Mouse (Mus musculus) CH12.LX (cell line): ENCODE results near the gene Hagh. TPM values are rescaled to one million over a fixed set of nuclear protein-coding genes. Genes with fewer than 3 reads are reported as not detected.
A peak's percentile ranks its signal among the peaks of the same experiment; 100 is the strongest.

ENCODE experiments used
- DNase-seq: peaks from one replicate; pipeline ENCODE4 v3.0.0-alpha.2; 2013; ENCODE audit errors: extremely low read depth
- H3K27ac ChIP-seq: 2 replicates; pipeline ENCODE4 v1.5.1; 2012; ENCODE audit warnings: low read depth, mild to moderate bottlenecking, control low read depth, moderate library complexity; ENCODE audit not compliant: insufficient read depth
- H3K27me3 ChIP-seq: replicated peaks from 2 replicates; pipeline ENCODE3; 2012; ENCODE audit warnings: inconsistent platforms
- H3K36me3 ChIP-seq, 2 experiments: replicated peaks in 1 of 2; 2 replicates each; pipeline versions ENCODE3 to v1.6.1; 2012; ENCODE audit warnings: inconsistent platforms in 1 of 2, low read length in 1 of 2, mild to moderate bottlenecking in 1 of 2, mixed read lengths in 1 of 2, moderate library complexity in 1 of 2; ENCODE audit not compliant: control insufficient read depth in 1 of 2, insufficient read depth in 1 of 2
- H3K4me1 ChIP-seq, 2 experiments: 2 replicates each; pipeline ENCODE4 v1.6.1; 2012; ENCODE audit warnings: inconsistent platforms in 1 of 2, moderate library complexity in 1 of 2; ENCODE audit not compliant: insufficient read depth in 2 of 2, control insufficient read depth in 1 of 2
- H3K4me2 ChIP-seq: 2 replicates; pipeline ENCODE4 v1.6.1; 2012; ENCODE audit warnings: low read depth, mild to moderate bottlenecking, control low read depth; ENCODE audit not compliant: poor library complexity, insufficient read depth, severe bottlenecking
- H3K4me3 ChIP-seq, 3 experiments: fragments of 150-350 bp in 1 of 3; sonication (generic) in 1 of 3; replicated peaks in 1 of 3; 2 replicates each; pipeline versions ENCODE3 to v1.5.1; 2011 to 2012; ENCODE audit warnings: low read depth in 2 of 3, low read length in 2 of 3, mild to moderate bottlenecking in 2 of 3, moderate library complexity in 2 of 3, control low read depth in 1 of 3, improper control_type of control experiment in 1 of 3, inconsistent platforms in 1 of 3, mixed read lengths in 1 of 3; ENCODE audit not compliant: poor library complexity in 1 of 3
- H3K79me2 ChIP-seq: replicated peaks from 2 replicates; pipeline ENCODE4 v1.6.1; 2012; ENCODE audit warnings: mild to moderate bottlenecking, moderate library complexity; ENCODE audit not compliant: control insufficient read depth, poor library complexity, insufficient read depth, severe bottlenecking; ENCODE audit errors: extremely low read depth
- H3K9ac ChIP-seq: 2 replicates; pipeline ENCODE4 v1.6.1; 2012; ENCODE audit warnings: low read depth, mild to moderate bottlenecking, control low read depth, moderate library complexity; ENCODE audit not compliant: insufficient read depth
- H3K9me3 ChIP-seq: replicated peaks from 2 replicates; pipeline ENCODE3; 2012; ENCODE audit warnings: low read length, inconsistent platforms, mixed read lengths
- BHLHE40 ChIP-seq: IDR thresholded peaks from 2 replicates; pipeline ENCODE4 v1.6.1; 2011; ENCODE audit warnings: mild to moderate bottlenecking, low read depth, low read length, improper control_type of control experiment
- CHD1 ChIP-seq: IDR thresholded peaks from 2 replicates; pipeline ENCODE4 v1.6.1; 2012; ENCODE audit warnings: low read depth, low read length, improper control_type of control experiment, inconsistent platforms
- CHD2 ChIP-seq: IDR thresholded peaks from 2 replicates; pipeline ENCODE4 v1.6.1; 2011; ENCODE audit warnings: low read length, improper control_type of control experiment
- CTCF ChIP-seq, 2 experiments: IDR thresholded peaks in 1 of 2; conservative IDR thresholded peaks in 1 of 2; 2 replicates each; pipeline ENCODE4 v1.5.1; 2011 to 2012; ENCODE audit warnings: low read depth in 2 of 2, low read length in 2 of 2, improper control_type of control experiment in 1 of 2, inconsistent platforms in 1 of 2, mild to moderate bottlenecking in 1 of 2, moderate library complexity in 1 of 2
- E2F4 ChIP-seq: IDR thresholded peaks from 2 replicates; pipeline ENCODE4 v1.6.1; 2011; ENCODE audit warnings: low read depth, low read length, improper control_type of control experiment; ENCODE audit not compliant: insufficient replicate concordance
- ELF1 ChIP-seq: IDR thresholded peaks from 2 replicates; pipeline ENCODE4 v1.6.1; 2014; ENCODE audit warnings: low read depth, mild to moderate bottlenecking, inconsistent platforms, low read length, improper control_type of control experiment
- EP300 ChIP-seq: IDR thresholded peaks from 2 replicates; pipeline ENCODE4 v1.6.1; 2011; ENCODE audit warnings: low read length, improper control_type of control experiment
- ETS1 ChIP-seq: conservative IDR thresholded peaks from 2 replicates; pipeline ENCODE4 v1.6.1; 2012; ENCODE audit warnings: low read depth, mild to moderate bottlenecking, inconsistent platforms, low read length, improper control_type of control experiment, moderate library complexity
- GABPA ChIP-seq: IDR thresholded peaks from 2 replicates; pipeline ENCODE4 v1.6.1; 2012; ENCODE audit warnings: low read depth, low read length, improper control_type of control experiment, inconsistent platforms; ENCODE audit not compliant: insufficient replicate concordance
- HCFC1 ChIP-seq: IDR thresholded peaks from 2 replicates; pipeline ENCODE4 v1.6.1; 2012; ENCODE audit warnings: low read depth, mild to moderate bottlenecking, inconsistent platforms, low read length, improper control_type of control experiment
- IRF4 ChIP-seq: IDR thresholded peaks from 2 replicates; pipeline ENCODE4 v1.6.1; 2014; ENCODE audit warnings: low read depth, mild to moderate bottlenecking, inconsistent platforms, low read length, improper control_type of control experiment
- JUN ChIP-seq: IDR thresholded peaks from 2 replicates; pipeline ENCODE4 v1.6.1; 2011; ENCODE audit warnings: low read depth, mild to moderate bottlenecking, low read length, improper control_type of control experiment, moderate library complexity; ENCODE audit not compliant: insufficient read depth
- JUND ChIP-seq: conservative IDR thresholded peaks from 2 replicates; pipeline ENCODE4 v1.6.1; 2011; ENCODE audit warnings: low read depth, low read length, improper control_type of control experiment
- KAT2A ChIP-seq: IDR thresholded peaks from 2 replicates; pipeline ENCODE4 v1.6.1; 2012; ENCODE audit warnings: low read length, improper control_type of control experiment, inconsistent platforms; ENCODE audit not compliant: insufficient replicate concordance
- MAFK ChIP-seq: IDR thresholded peaks from 2 replicates; pipeline ENCODE4 v1.6.1; 2011; ENCODE audit warnings: low read length, improper control_type of control experiment; ENCODE audit not compliant: insufficient replicate concordance
- MAX ChIP-seq: IDR thresholded peaks from 2 replicates; pipeline ENCODE4 v1.6.1; 2011; ENCODE audit warnings: low read length, improper control_type of control experiment
- MAZ ChIP-seq: IDR thresholded peaks from 2 replicates; pipeline ENCODE4 v1.6.1; 2012; ENCODE audit warnings: low read depth, mild to moderate bottlenecking, inconsistent platforms, low read length, improper control_type of control experiment, moderate library complexity
- MEF2A ChIP-seq: IDR thresholded peaks from 2 replicates; pipeline ENCODE4 v1.6.1; 2014; ENCODE audit warnings: low read depth, mild to moderate bottlenecking, inconsistent platforms, low read length, improper control_type of control experiment, borderline replicate concordance
- MXI1 ChIP-seq: IDR thresholded peaks from 2 replicates; pipeline ENCODE4 v1.6.1; 2011; ENCODE audit warnings: mild to moderate bottlenecking, low read depth, low read length, improper control_type of control experiment
- MYC ChIP-seq: IDR thresholded peaks from 2 replicates; pipeline ENCODE4 v1.6.1; 2011; ENCODE audit warnings: low read depth, mild to moderate bottlenecking, improper control_type of control experiment, low read length
- NELFE ChIP-seq: IDR thresholded peaks from 2 replicates; pipeline ENCODE4 v1.6.1; 2011; ENCODE audit warnings: low read depth, low read length, improper control_type of control experiment
- NRF1 ChIP-seq: IDR thresholded peaks from 2 replicates; pipeline ENCODE4 v1.6.1; 2014; ENCODE audit warnings: low read depth, mild to moderate bottlenecking, inconsistent platforms, low read length, improper control_type of control experiment, moderate library complexity
- PAX5 ChIP-seq: IDR thresholded peaks from 2 replicates; pipeline ENCODE4 v1.6.1; 2012; ENCODE audit warnings: low read length, inconsistent platforms, mixed read lengths
- POLR2A ChIP-seq: IDR thresholded peaks from 2 replicates; pipeline ENCODE4 v1.6.1; 2011; ENCODE audit warnings: low read depth, mild to moderate bottlenecking, improper control_type of control experiment, low read length
- POLR2AphosphoS2 ChIP-seq: IDR thresholded peaks from 2 replicates; pipeline ENCODE4 v1.6.1; 2011; ENCODE audit warnings: low read depth, low read length, improper control_type of control experiment
- RAD21 ChIP-seq: IDR thresholded peaks from 2 replicates; pipeline ENCODE4 v1.6.1; 2011; ENCODE audit warnings: low read depth, mild to moderate bottlenecking, low read length, improper control_type of control experiment, moderate library complexity
- SIN3A ChIP-seq: IDR thresholded peaks from 2 replicates; pipeline ENCODE4 v1.6.1; 2012; ENCODE audit warnings: low read length, improper control_type of control experiment, inconsistent platforms
- SMC3 ChIP-seq: IDR thresholded peaks from 2 replicates; pipeline ENCODE4 v1.6.1; 2011; ENCODE audit warnings: low read depth, low read length, improper control_type of control experiment
- TBP ChIP-seq: conservative IDR thresholded peaks from 2 replicates; pipeline ENCODE4 v1.6.1; 2011; ENCODE audit warnings: low read depth, low read length, improper control_type of control experiment
- TCF12 ChIP-seq: IDR thresholded peaks from 2 replicates; pipeline ENCODE4 v1.6.1; 2014; ENCODE audit warnings: low read depth, mild to moderate bottlenecking, inconsistent platforms, low read length, improper control_type of control experiment
- UBTF ChIP-seq: IDR thresholded peaks from 2 replicates; pipeline ENCODE4 v1.6.1; 2012; ENCODE audit warnings: low read depth, mild to moderate bottlenecking, inconsistent platforms, low read length, improper control_type of control experiment, moderate library complexity
- USF1 ChIP-seq: IDR thresholded peaks from 2 replicates; pipeline ENCODE4 v1.6.1; 2014; ENCODE audit warnings: low read depth, mild to moderate bottlenecking, inconsistent platforms, low read length, improper control_type of control experiment
- USF2 ChIP-seq: conservative IDR thresholded peaks from 2 replicates; pipeline ENCODE4 v1.6.1; 2011; ENCODE audit warnings: low read depth, low read length, improper control_type of control experiment
- ZC3H11A ChIP-seq: IDR thresholded peaks from 2 replicates; pipeline ENCODE4 v1.6.1; 2012; ENCODE audit warnings: low read depth, mild to moderate bottlenecking, inconsistent platforms, low read length, improper control_type of control experiment
- ZKSCAN1 ChIP-seq: IDR thresholded peaks from 2 replicates; pipeline ENCODE4 v1.6.1; 2012; ENCODE audit warnings: low read depth, inconsistent platforms, low read length, improper control_type of control experiment, borderline replicate concordance
- ZMIZ1 ChIP-seq: IDR thresholded peaks from 2 replicates; pipeline ENCODE4 v1.6.1; 2012; ENCODE audit warnings: low read depth, mild to moderate bottlenecking, inconsistent platforms, low read length, improper control_type of control experiment
- ZNF384 ChIP-seq: IDR thresholded peaks from 2 replicates; pipeline ENCODE4 v1.6.1; 2012; ENCODE audit warnings: low read depth, low read length, improper control_type of control experiment, inconsistent platforms
- dilution Hi-C: fragments of 300-500 bp; cut with MboI; formaldehyde crosslinking; loops from 2 replicates; pipeline ENCODE4 v1.14.3; 2020; ENCODE audit warnings: low sequenced_read_pairs; ENCODE audit not compliant: extremely low pct_unique_long_range_greater_than_20kb, extremely low pct_ligation_motif_present
- in situ Hi-C: fragments of 300-500 bp; cut with MboI; formaldehyde crosslinking; loops from 3 replicates; pipeline ENCODE4 v1.14.3; 2019; ENCODE audit warnings: low sequenced_read_pairs, low pct_ligation_motif_present, low pct_unique_long_range_greater_than_20kb, mixed read lengths
- polyA plus RNA-seq: library from polyadenylated mRNA; unstranded; fragments of >175 nt; gene quantifications from 2 replicates; pipeline ENCODE4 v1.2.1, GENCODE M21; 2012; ENCODE audit warnings: low read depth; ENCODE audit not compliant: insufficient read length
- total RNA-seq, 2 experiments: library from RNA; depleted of rRNA; stranded (reverse); fragments of 300-350 nt in 1 of 2; fragments of >200 nt in 1 of 2; gene quantifications; 2 replicates each; pipeline ENCODE4 v1.2.3; 2012 to 2014

Hagh gene
- total and polyA plus RNA-seq, 3 experiments, result 18.9 to 31.0 (median 27.3) TPM

DNA sequence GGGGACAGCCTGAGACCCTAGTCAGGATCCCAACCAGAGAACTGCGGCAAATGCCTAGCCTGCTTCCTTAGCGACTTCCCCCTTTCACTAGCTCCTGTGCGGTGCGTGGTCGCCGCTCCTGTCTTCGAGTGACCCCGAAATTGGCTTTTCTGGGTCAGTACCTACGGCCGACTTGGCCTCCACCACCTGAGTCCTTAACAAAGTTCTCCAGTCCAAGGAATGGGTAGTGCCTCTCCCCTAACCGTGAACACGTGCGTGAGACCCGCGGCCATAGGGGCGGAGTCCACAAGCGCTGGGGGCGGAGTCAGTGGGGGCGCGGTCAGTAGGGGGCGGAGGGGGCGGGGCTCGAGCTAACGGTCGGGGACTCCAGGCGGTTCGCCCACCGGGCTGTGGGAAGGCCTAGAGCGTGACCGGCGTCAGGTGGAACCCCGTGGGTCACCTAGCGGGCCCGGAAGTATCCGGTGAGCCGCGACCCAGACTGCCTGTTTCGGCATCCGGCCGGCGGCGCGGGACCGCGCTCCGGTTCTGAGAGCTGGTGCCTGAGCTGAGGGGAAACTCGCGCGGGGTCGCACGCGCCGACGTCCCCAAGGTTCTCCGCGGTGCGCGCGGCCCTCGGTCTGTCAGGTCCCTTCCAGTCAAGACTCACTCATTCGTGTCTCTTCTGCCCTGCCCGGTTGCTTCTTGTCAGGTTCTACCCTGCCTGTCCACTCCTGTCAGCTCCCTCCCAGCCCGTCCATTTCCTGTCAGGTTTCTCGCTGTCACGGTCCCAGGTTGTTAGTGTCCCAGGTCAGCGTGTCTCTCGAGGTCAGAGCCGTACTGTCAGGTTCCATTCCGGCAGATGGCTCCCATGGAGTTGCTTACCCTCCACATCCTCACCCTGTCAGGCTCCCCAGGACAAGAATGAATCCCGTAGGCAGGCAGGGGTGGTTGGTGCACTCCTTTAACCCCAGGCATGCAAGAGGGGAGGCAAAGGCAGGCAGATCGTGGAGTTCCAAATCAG, 35.7 kb upstream of the Hagh start, which contains the start of gene Meiob:
Gene Meiob, plus strand, starts transcription at position 338 of the 1,000 bp plus-strand sequence.
- peak; percentile 67 for DNase-seq
- H3K4me3 ChIP-seq, result peak within 1 kb of the TSS; percentile 60 to 74 (median 64)
- H3K9ac ChIP-seq, result 0 out of 2 replicates have a peak within 1 kb of the TSS, but pooled peaks have one; percentile 8
- no peaks in the 10 kb centered on the region for H3K9me3 ChIP-seq
- in situ Hi-C loops (no loop called here), dilution Hi-C loops (no loop called here)
- H3K79me2 ChIP-seq, result no peaks in the 10 kb centered on the region
- H3K4me2 ChIP-seq, result peak within 1 kb of the TSS; percentile 44; the same call in 1 of the 2 replicates
- no peaks in the 10 kb centered on the region for H3K36me3 ChIP-seq
- peaks cover 49% of the 10 kb centered on the region for H3K27me3 ChIP-seq
- H3K4me1 ChIP-seq, result peaks cover 0 to 6% of the 10 kb centered on the region in 2 experiments; a peak in 3 of 4 replicates
- no peak within 1 kb of the TSS for H3K27ac ChIP-seq
- no peak for TF ChIP-seq ZNF384
- TF ChIP-seq MAZ, result 0 out of 2 replicates have a peak, but pooled peaks have one; percentile 28
- no peak for TF ChIP-seq JUND
- peak; percentile 68; the same call in 1 of the 2 replicates for TF ChIP-seq POLR2AphosphoS2
- TF ChIP-seq GABPA, result no peak
- no peak for TF ChIP-seq CHD1
- TF ChIP-seq SIN3A, result peak; percentile 76
- TF ChIP-seq NELFE, result peak; percentile 83
- no peak for TF ChIP-seq PAX5
- peak; percentile 96 for TF ChIP-seq MYC
- TF ChIP-seq TCF12, result peak; percentile 53
- TF ChIP-seq USF1, result no peak; the same call in 1 of the 2 replicates
- no peak for TF ChIP-seq SMC3
- no peak for TF ChIP-seq E2F4
- TF ChIP-seq TBP, result 0 out of 2 replicates have a peak, but pooled peaks have one; percentile 44
- TF ChIP-seq EP300, result no peak
- TF ChIP-seq HCFC1, result 0 out of 2 replicates have a peak, but pooled peaks have one; percentile 10
- peak; percentile 31; the same call in 1 of the 2 replicates for TF ChIP-seq ZMIZ1
- TF ChIP-seq MEF2A, result no peak
- no peak for TF ChIP-seq CTCF (conservative IDR thresholded peaks at IDR 0.05 in 1 of 2, IDR thresholded peaks at IDR 0.05 in 1 of 2; ENCODE audit: low read depth in 2 of 2, low read length in 2 of 2)
- TF ChIP-seq NRF1, result no peak
- TF ChIP-seq CHD2, result no peak
- TF ChIP-seq ZKSCAN1, result no peak
- no peak for TF ChIP-seq RAD21
- peak; percentile 90 for TF ChIP-seq BHLHE40
- TF ChIP-seq MAFK, result no peak
- TF ChIP-seq KAT2A, result no peak
- TF ChIP-seq UBTF, result no peak
- 0 out of 2 replicates have a peak, but pooled peaks have one; percentile 18 for TF ChIP-seq IRF4
- TF ChIP-seq MAX, result peak; percentile 96
- TF ChIP-seq USF2, result no peak
- TF ChIP-seq POLR2A, result peak; percentile 88
- TF ChIP-seq JUN, result no peak
- TF ChIP-seq MXI1, result peak; percentile 98
- TF ChIP-seq ZC3H11A, result no peak
- no peak for TF ChIP-seq ELF1
- no peak for TF ChIP-seq ETS1
